Comparison of ENCODE assay signal across 37 mouse cellular contexts in the genomic region with DNA sequence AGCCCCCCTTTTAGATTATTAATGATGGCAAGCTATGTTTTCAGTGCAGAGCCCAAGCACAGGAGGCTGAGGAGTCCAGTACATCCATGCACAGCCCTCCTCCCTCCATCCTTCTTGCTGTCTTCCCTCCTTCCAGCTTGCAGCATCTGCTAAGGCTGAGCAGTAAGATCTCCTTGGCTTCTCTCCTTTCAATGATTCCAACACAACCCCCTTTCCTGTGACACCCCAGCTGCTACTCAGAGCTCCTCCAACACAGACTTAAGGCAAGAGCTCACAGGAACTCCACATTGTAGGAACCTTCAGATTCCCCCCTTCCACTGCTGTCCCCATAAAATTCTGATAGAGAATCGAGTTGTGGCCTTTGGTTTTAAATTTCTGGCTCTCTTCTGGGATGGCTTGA. TPM values are rescaled to one million over a fixed set of nuclear protein-coding genes. Genes with fewer than 3 reads are reported as not detected.
"Had no signal": no experiment of that assay in that cellular context is flagged by ENCODE, and none has a peak within 500 bp of the region (broad histone marks: within the 10 kb centered on the region; RNA-seq: fewer than 3 reads in every experiment).

No protein-coding gene starts in this region.

- H3K27me3 ChIP-seq: heart, embryonic 12.5 days; hindbrain, embryonic 12.5 days; intestine, embryonic 15.5 days; liver, embryonic 13.5 days; liver, embryonic 15.5 days had no signal

- ATAC-seq: hindbrain, embryonic 16.5 days; inflammation-experienced regulatory T-cells, adult 6 months; intestine, embryonic 15.5 days; intestine, postnatal 0 days had no signal

- H3K4me2 ChIP-seq: heart, embryonic 12.5 days; hindbrain, embryonic 12.5 days; hindbrain, embryonic 14.5 days; intestine, embryonic 15.5 days; limb, embryonic 12.5 days; liver, embryonic 11.5 days; liver, embryonic 13.5 days; liver, embryonic 15.5 days had no signal

- DNase-seq: gastrocnemius, adult 2 months; gastrocnemius, postnatal 10 days; gastrocnemius, postnatal 25 days; heart, adult 18-20 months; heart, postnatal 4 days; kidney, adult 18-20 months; kidney, adult 8-10 months; kidney, postnatal 10 days; kidney, postnatal 25 days; kidney, postnatal 4 days; liver; liver, embryonic 13.5 days had no signal

- H3K9ac ChIP-seq: heart, embryonic 12.5 days; hindbrain, embryonic 12.5 days; hindbrain, embryonic 14.5 days; intestine, embryonic 15.5 days; limb, embryonic 12.5 days; liver, embryonic 13.5 days; liver, embryonic 15.5 days had no signal

- H3K27ac ChIP-seq: gastrocnemius, adult 2 months; heart, embryonic 10.5 days; hindbrain, embryonic 10.5 days; hindbrain, embryonic 12.5 days; hindbrain, embryonic 14.5 days; intestine, embryonic 15.5 days; layer of hippocampus, adult 2 months; left cerebral cortex, adult 2 months; limb, embryonic 10.5 days; limb, embryonic 12.5 days; liver, embryonic 13.5 days; liver, embryonic 15.5 days had no signal

- H3K4me1 ChIP-seq: heart, embryonic 10.5 days; heart, embryonic 12.5 days; hindbrain, embryonic 12.5 days; intestine, embryonic 15.5 days; limb, embryonic 10.5 days; limb, embryonic 12.5 days; liver, embryonic 13.5 days; liver, embryonic 15.5 days had no signal

- H3K4me3 ChIP-seq: gastrocnemius, adult 2 months; heart, embryonic 10.5 days; heart, embryonic 12.5 days; hindbrain, embryonic 10.5 days; hindbrain, embryonic 12.5 days; intestine, embryonic 15.5 days; layer of hippocampus, adult 2 months; left cerebral cortex, adult 2 months; limb, embryonic 10.5 days; limb, embryonic 12.5 days; liver, embryonic 13.5 days; liver, embryonic 15.5 days had no signal

- H3K9me3 ChIP-seq: heart, embryonic 10.5 days; heart, embryonic 12.5 days; hindbrain, embryonic 10.5 days; hindbrain, embryonic 12.5 days; intestine, embryonic 15.5 days; limb, embryonic 10.5 days; limb, embryonic 12.5 days; liver, embryonic 13.5 days; liver, embryonic 15.5 days had no signal

- H3K36me3 ChIP-seq: heart, embryonic 10.5 days; heart, embryonic 12.5 days; hindbrain, embryonic 10.5 days; hindbrain, embryonic 12.5 days; intestine, embryonic 15.5 days; limb, embryonic 10.5 days; limb, embryonic 12.5 days; liver, embryonic 13.5 days; liver, embryonic 15.5 days had no signal

RNA-seq across cellular contexts. Expression of gene Foxi1, which starts 5.1 kb away (rescaled TPM):
- total RNA-seq: gastrocnemius, adult 2 months; gastrocnemius, postnatal 10 days; gastrocnemius, postnatal 25 days; gastrocnemius, postnatal 4 days; granulocyte monocyte progenitor cell, adult 5-6 weeks; heart, adult 18-20 months; heart, adult 8-10 months; heart, postnatal 10 days; heart, postnatal 25 days; heart, postnatal 4 days; layer of hippocampus, adult 2 months; layer of hippocampus, postnatal 10 days; layer of hippocampus, postnatal 25 days; left cerebral cortex, postnatal 14 days had no signal
- polyA plus RNA-seq: heart, embryonic 10.5 days; heart, embryonic 12.5 days; heart, embryonic 14.5 days; hindbrain, embryonic 10.5 days; hindbrain, embryonic 14.5 days; hindbrain, embryonic 16.5 days; inflammation-experienced regulatory T-cells, adult 6 months; intestine, embryonic 15.5 days; intestine, postnatal 0 days; limb, embryonic 10.5 days; limb, embryonic 12.5 days; limb, embryonic 14.5 days; liver, embryonic 11.5 days; liver, embryonic 13.5 days; liver, embryonic 15.5 days had no signal
